Mouse (Mus musculus) lung, adult 2 months (tissue): ENCODE data around the gene Heatr9.

Source experiments
- CTCF ChIP-seq: fragments of 200-500 bp; IDR thresholded peaks from 2 replicates; pipeline ENCODE4 v1.5.1; 2011; ENCODE audit warnings: mild to moderate bottlenecking, low read length, control low read depth; ENCODE audit not compliant: insufficient read depth
- POLR2A ChIP-seq: fragments of 200-500 bp; IDR thresholded peaks from 2 replicates; pipeline ENCODE4 v1.6.1; 2011; ENCODE audit warnings: low read depth, mild to moderate bottlenecking, control low read depth, low read length, borderline replicate concordance; ENCODE audit errors: extremely low read depth

- no peak for TF ChIP-seq CTCF
- no peak for TF ChIP-seq POLR2A
These were observed 48.2 kb upstream of the Heatr9 start for GRCm38 (mm10) chr11:83570189-83570588.
